Mouse (Mus musculus) lung, embryonic 14.5 days (tissue): ENCODE data around the gene Camta1. TPM values are rescaled to one million over a fixed set of nuclear protein-coding genes. Genes with fewer than 3 reads are reported as not detected.
A peak's percentile ranks its signal among the peaks of the same experiment; 100 is the strongest.

Source experiments
- ATAC-seq: fragments of 200-750 bp; cut with Nextera tagmentation; 2 replicates; pipeline ENCODE4 v1.8.0; 2017; ENCODE audit warnings: mild to moderate bottlenecking, moderate TSS enrichment, moderate library complexity; ENCODE audit not compliant: insufficient read depth
- DNase-seq: peaks from one replicate; pipeline ENCODE4 v3.0.0-alpha.2; 2015
- H3K27ac ChIP-seq: fragments of 300-500 bp; sonication (generic); 2 replicates; pipeline ENCODE4 v1.5.1; 2014; ENCODE audit warnings: low read depth, mild to moderate bottlenecking, moderate library complexity
- H3K27me3 ChIP-seq: fragments of 300-500 bp; sonication (generic); 2 replicates; pipeline ENCODE4 v1.6.1; 2014; ENCODE audit warnings: low read length, control low read depth; ENCODE audit not compliant: insufficient read depth
- H3K36me3 ChIP-seq: fragments of 300-500 bp; sonication (generic); 2 replicates; pipeline ENCODE4 v1.6.1; 2014; ENCODE audit warnings: control low read depth; ENCODE audit not compliant: insufficient read depth
- H3K4me1 ChIP-seq: fragments of 300-500 bp; sonication (generic); 2 replicates; pipeline ENCODE4 v1.6.1; 2014; ENCODE audit warnings: antibody characterized with exemption, control low read depth; ENCODE audit not compliant: insufficient read depth
- H3K4me2 ChIP-seq: fragments of 300-500 bp; sonication (generic); 2 replicates; pipeline ENCODE4 v1.6.1; 2014; ENCODE audit warnings: mild to moderate bottlenecking
- H3K4me3 ChIP-seq: fragments of 300-500 bp; sonication (generic); 2 replicates; pipeline ENCODE4 v1.5.1; 2014; ENCODE audit warnings: low read depth, low read length
- H3K9ac ChIP-seq: fragments of 300-500 bp; sonication (generic); 2 replicates; pipeline ENCODE4 v1.6.1; 2014
- H3K9me3 ChIP-seq: fragments of 300-500 bp; sonication (generic); 2 replicates; pipeline ENCODE4 v1.6.1; 2016; ENCODE audit warnings: low read depth, low read length, control low read depth
- CTCF ChIP-seq: IDR thresholded peaks from 2 replicates; pipeline ENCODE4 v1.5.1; 2016; ENCODE audit warnings: antibody characterized with exemption, low read depth
- WGBS: fragments of 180-500 bp; shearing (Covaris S2); extraction: QIAGEN DNeasy Blood & Tissue Kit; methylation state at CpG from one replicate; pipeline ENCODE4 v1.1.7; 2014; 5-methylcytosine and 5-hydroxymethylcytosine counted together
- polyA plus RNA-seq: library from polyadenylated mRNA; unstranded; fragments of >200 nt; fragmentation: Nextera tagmentation; extraction: Ambion mirVana; gene quantifications from 2 replicates; pipeline ENCODE4 v1.2.1, GENCODE M21; 2014

Camta1 gene
- polyA plus RNA-seq, 1 experiment from 2014 or later = 87.5 TPM

DNA sequence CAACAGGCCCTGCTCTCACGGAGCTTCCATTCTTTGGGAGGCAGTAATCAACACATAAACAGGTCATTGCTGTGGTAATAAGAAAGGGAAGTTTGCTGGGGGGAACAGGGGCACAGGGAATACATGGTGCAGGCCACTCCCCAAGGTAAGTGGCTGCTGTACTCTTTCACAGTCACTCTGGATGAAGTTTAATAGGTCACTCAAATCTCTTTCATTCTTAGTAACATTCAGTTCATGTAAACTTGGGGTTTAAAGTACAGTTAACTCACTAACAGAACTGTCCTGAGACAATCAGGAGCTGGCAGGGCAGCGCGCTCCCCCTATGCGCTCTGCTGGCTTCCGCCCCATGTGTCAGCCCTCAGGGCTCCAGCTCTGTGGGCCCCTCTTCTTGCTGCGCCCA lies 81.2 kb downstream of the Camta1 start:
- ATAC-seq (no peak), DNase-seq (no peak)
- no peaks in the 10 kb centered on the region for H3K4me1 ChIP-seq
- H3K4me3 ChIP-seq = no peak overlapping the region
- no peak overlapping the region for H3K27ac ChIP-seq
- no peak for TF ChIP-seq CTCF
- no peaks in the 10 kb centered on the region for H3K36me3 ChIP-seq
- no peak overlapping the region for H3K9ac ChIP-seq
- 92% methylated on average over 6 of the region's 6 CpGs for WGBS
- H3K4me2 ChIP-seq = no peak overlapping the region
- H3K9me3 ChIP-seq = no peaks in the 10 kb centered on the region
- H3K27me3 ChIP-seq = no peaks in the 10 kb centered on the region

DNA sequence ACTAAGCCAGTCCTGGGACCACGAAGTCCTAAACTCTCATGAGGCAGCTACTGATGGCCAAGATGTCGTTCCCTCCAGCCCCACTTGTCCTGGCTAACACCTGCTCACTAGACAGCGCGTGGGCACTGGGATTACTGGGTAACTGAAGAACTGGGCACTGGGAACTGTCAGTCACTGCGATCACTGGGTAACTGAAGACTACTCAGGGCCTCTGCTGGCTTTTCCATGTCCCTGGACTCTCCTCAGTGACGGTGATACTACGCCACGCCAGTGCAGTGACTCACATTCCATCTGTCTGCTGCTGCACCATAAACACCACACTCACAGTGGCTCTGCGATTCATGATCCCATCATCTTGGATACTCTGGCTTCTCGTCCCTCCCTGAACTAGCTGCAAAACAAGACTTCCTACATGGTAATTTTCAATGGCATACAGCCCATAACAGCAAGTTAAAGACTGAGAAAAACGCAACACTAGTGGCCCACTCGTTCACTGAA lies 81.7 kb downstream of the Camta1 start:
- no peak for TF ChIP-seq CTCF
- no peak overlapping the region for H3K4me3 ChIP-seq
- ATAC-seq = no peak
- H3K27ac ChIP-seq = no peak overlapping the region
- H3K9ac ChIP-seq = no peak overlapping the region
- no peak for DNase-seq
- no peaks in the 10 kb centered on the region for H3K9me3 ChIP-seq
- H3K4me2 ChIP-seq = no peak overlapping the region
- 84% methylated on average over 12 of the region's 12 CpGs for WGBS
- H3K4me1 ChIP-seq = no peaks in the 10 kb centered on the region
- no peaks in the 10 kb centered on the region for H3K27me3 ChIP-seq
- no peaks in the 10 kb centered on the region for H3K36me3 ChIP-seq

DNA sequence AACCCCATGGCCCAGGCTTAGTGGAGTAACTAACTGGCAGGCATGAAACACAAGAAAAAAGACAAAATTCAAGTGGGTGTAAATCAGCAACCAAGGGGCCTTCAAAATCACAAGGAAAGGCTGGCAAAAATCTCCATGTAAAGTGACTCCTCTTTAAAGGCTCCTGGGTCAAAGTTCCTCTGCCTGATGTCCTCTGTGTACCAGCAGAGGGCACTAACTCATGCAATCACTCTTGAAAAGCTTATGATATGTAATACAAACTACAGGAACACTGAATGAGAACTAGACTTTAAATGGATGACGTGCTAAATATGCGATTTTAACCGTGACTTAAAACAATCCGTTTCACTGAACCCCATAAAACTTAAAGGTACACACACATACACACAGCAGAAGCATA lies 83.2 kb downstream of the Camta1 start:
- Histone ChIP-seq H3K4me3 (no peak overlapping the region), H3K4me2 (no peak overlapping the region), H3K9me3 (no peaks in the 10 kb centered on the region), H3K9ac (no peak overlapping the region), H3K36me3 (no peaks in the 10 kb centered on the region), H3K27me3 (no peaks in the 10 kb centered on the region), H3K4me1 (no peaks in the 10 kb centered on the region), H3K27ac (peak overlapping the region; percentile 42; the same call in 1 of the 2 replicates)
- peak; percentile 57 for TF ChIP-seq CTCF
- WGBS = 55% methylated on average over 4 of the region's 4 CpGs
- DNase-seq = peak; percentile 64
- ATAC-seq = no peak

DNA sequence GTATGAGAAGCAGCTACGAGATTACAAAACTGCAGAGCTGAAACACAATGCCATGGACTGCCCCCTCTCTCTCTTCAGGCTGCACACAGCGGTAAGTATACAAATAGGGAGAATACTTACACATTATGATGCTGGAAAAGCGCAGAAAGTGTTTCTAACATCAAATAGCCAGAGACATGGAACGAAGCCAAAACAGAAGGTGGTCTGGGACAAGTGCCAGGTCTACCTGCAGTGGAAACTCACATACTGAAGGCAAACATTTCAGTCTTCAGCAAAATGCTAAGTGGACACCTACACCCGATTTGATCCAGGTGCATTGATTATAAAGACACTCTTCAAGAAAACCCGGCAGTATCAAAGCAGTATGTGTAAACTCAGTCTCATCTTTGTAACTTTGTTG lies 84.2 kb downstream of the Camta1 start:
- Histone ChIP-seq H3K4me2 (no peak overlapping the region), H3K4me1 (no peaks in the 10 kb centered on the region), H3K4me3 (no peak overlapping the region), H3K27me3 (no peaks in the 10 kb centered on the region), H3K27ac (no peak overlapping the region), H3K36me3 (no peaks in the 10 kb centered on the region), H3K9ac (no peak overlapping the region), H3K9me3 (no peaks in the 10 kb centered on the region)
- DNase-seq (peak; percentile 81), ATAC-seq (no peak)
- no peak for TF ChIP-seq CTCF
- WGBS = 67% methylated on average over 6 of the region's 6 CpGs

- Histone ChIP-seq H3K9ac (no peak overlapping the region), H3K4me3 (no peak overlapping the region), H3K27me3 (no peaks in the 10 kb centered on the region), H3K36me3 (no peaks in the 10 kb centered on the region), H3K9me3 (no peaks in the 10 kb centered on the region), H3K4me1 (no peaks in the 10 kb centered on the region), H3K27ac (no peak overlapping the region), H3K4me2 (no peak overlapping the region)
- 81% methylated on average over 7 of the region's 7 CpGs for WGBS
- no peak for ATAC-seq
- no peak for TF ChIP-seq CTCF
- no peak for DNase-seq
Observed at GRCm38 (mm10) chr4:151775441-151775840, 86.2 kb downstream of the Camta1 start.

DNA sequence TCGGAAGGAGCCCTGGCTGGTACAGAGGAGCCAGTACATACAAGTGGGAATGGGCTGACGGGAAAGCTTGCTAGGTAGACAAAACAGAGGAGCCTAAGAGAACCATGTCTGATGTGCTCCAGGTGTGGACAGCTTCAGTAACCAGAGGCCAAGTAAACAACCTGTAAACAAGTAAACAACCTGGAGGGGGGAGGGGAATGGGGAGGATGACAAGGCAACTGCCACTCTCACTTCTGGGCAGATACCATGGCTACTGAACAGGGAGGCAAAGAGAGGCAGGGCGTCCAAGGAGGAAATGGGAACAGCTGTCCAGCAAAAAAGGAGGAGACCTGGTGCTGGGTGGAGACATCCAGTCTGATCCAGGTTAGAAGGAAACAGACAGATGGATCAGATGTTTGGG lies 88.0 kb downstream of the Camta1 start:
- Histone ChIP-seq H3K4me2 (no peak overlapping the region), H3K4me3 (no peak overlapping the region), H3K9ac (no peak overlapping the region), H3K9me3 (no peaks in the 10 kb centered on the region), H3K27ac (no peak overlapping the region), H3K4me1 (no peaks in the 10 kb centered on the region), H3K36me3 (no peaks in the 10 kb centered on the region), H3K27me3 (no peaks in the 10 kb centered on the region)
- TF ChIP-seq CTCF = no peak
- 68% methylated on average over 3 of the region's 3 CpGs for WGBS
- ATAC-seq (no peak), DNase-seq (no peak)

DNA sequence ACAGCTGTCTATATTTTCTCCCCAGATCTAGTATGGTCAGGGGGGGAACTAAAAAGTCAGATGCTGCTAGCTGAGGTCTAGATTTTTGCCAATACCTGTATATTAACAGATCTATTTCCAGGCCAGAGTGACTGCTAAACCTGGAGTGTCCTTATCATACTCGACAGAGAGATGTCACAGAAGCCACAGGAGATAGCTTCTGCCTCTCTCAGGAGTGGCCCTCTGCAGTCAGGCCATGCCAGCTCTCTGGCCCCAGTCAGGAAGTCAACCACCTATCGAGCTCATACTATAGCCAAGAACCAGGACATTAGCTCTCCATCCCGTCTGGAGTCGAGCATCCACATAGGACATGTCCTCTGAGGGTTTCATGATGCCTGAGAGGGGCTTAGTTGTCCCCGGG lies 88.7 kb downstream of the Camta1 start:
- Histone ChIP-seq H3K4me1 (no peaks in the 10 kb centered on the region), H3K27ac (no peak overlapping the region), H3K4me2 (no peak overlapping the region), H3K27me3 (no peaks in the 10 kb centered on the region), H3K9me3 (no peaks in the 10 kb centered on the region), H3K36me3 (no peaks in the 10 kb centered on the region), H3K9ac (no peak overlapping the region), H3K4me3 (no peak overlapping the region)
- DNase-seq = no peak
- 78% methylated on average over 5 of the region's 5 CpGs for WGBS
- ATAC-seq = no peak
- TF ChIP-seq CTCF = no peak

- no peak for ATAC-seq
- no peaks in the 10 kb centered on the region for H3K4me1 ChIP-seq
- no peak overlapping the region for H3K4me3 ChIP-seq
- 48% methylated on average over 5 of the region's 5 CpGs for WGBS
- TF ChIP-seq CTCF = no peak
- H3K36me3 ChIP-seq = no peaks in the 10 kb centered on the region
- no peak overlapping the region for H3K27ac ChIP-seq
- DNase-seq = peak; percentile 17
- no peak overlapping the region for H3K4me2 ChIP-seq
- H3K9me3 ChIP-seq = no peaks in the 10 kb centered on the region
- no peak overlapping the region for H3K9ac ChIP-seq
- H3K27me3 ChIP-seq = no peaks in the 10 kb centered on the region
Observed at GRCm38 (mm10) chr4:151770697-151771096, 91.0 kb downstream of the Camta1 start.
